Mouse (Mus musculus) cerebellum, adult 2 months (tissue): ENCODE data around the gene Mgrn1.

Experiments used
- CTCF ChIP-seq: fragments of 200-500 bp; IDR thresholded peaks from 2 replicates; pipeline ENCODE4 v1.5.1; 2011; ENCODE audit warnings: low read depth, mild to moderate bottlenecking, control low read depth, low read length, moderate library complexity, borderline replicate concordance; ENCODE audit not compliant: insufficient read depth
- POLR2A ChIP-seq: fragments of 200-500 bp; IDR thresholded peaks from 2 replicates; pipeline ENCODE4 v1.6.1; 2011; ENCODE audit warnings: low read length, control low read depth, borderline replicate concordance; ENCODE audit not compliant: insufficient read depth

DNA sequence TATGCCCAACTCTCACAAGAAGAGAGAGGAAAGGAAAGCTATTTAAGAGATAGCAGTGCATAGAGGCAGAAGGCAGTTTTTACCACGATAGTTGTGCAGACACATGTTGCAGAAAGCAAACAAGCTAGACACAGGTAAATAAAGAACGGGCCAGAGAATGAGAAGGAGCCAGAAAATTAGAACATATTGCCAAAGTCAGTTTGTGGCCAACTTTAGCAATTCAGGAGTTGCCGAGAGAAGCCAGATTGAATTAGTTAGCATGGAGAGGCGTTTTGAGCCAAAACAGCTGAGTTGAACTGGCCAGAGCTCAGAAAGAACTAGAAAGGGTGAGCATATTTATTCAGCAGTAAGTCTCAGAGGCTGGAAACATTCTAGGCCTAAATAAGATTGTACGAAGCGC lies 6.1 kb downstream of the Mgrn1 start:
- TF ChIP-seq POLR2A = no peak
- no peak for TF ChIP-seq CTCF
